Mouse (Mus musculus): ENCODE results near the gene Dnmt3l. TPM values are rescaled to one million over a fixed set of nuclear protein-coding genes. Genes with fewer than 3 reads are reported as not detected.
"Not testable (repeated sequence)": the region's sequence is repeated elsewhere in the genome, so short reads cannot be mapped to it uniquely, and the experiment has no call there.

The Dnmt3l gene
- total and polyA plus RNA-seq, 2 experiments = not detected

DNA sequence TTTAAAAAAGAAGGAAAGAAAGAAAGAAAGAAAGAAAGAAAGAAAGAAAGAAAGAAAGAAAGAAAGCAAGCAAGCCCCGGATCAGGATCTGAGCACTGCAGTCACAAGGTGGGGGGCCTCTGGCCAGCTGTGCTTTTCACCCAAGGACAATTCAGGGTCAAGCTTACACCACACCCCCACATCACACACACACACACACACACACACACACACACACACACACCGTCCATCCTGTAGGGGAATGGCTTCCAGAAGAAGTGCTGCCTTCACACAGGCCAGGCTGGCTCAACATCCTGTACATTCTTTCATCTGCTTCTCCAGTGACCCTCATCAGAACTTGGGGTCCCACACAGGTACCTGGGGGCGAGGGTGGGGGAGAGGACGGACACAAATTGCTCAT, 22.5 kb upstream of the Dnmt3l start:
- TF ChIP-seq POLR2A (IDR thresholded peaks at IDR 0.05; ENCODE audit: extremely low read depth, insufficient read depth, low read length) (no peak), CTCF (IDR thresholded peaks at IDR 0.05; ENCODE audit: low read depth, low read length) (no peak)
- no peak for DNase-seq (ENCODE audit: extremely low read depth, low read depth, low spot score)
- Histone ChIP-seq H3K27me3 (ENCODE audit: control insufficient read depth, insufficient read depth, low read length) (no peaks in the 10 kb centered on the region), H3K4me1 (ENCODE audit: control insufficient read depth, insufficient read depth, low read length) (0 out of 2 replicates have a peak, but pooled peaks cover 4% of the 10 kb centered on the region), H3K27ac (replicated peaks; ENCODE audit: insufficient read depth, low read depth, low read length) (no peak overlapping the region), H3K4me3 (ENCODE audit: insufficient read depth, low read depth, low read length) (no peak overlapping the region), H3K79me2 (ENCODE audit: control insufficient read depth, insufficient read depth, low read length) (no peaks in the 10 kb centered on the region), H3K36me3 (ENCODE audit: control insufficient read depth, insufficient read depth, low read length) (no peaks in the 10 kb centered on the region), H3K9ac (ENCODE audit: low read depth, low read length) (no peak overlapping the region)
- 75% methylated on average over 4 of the region's 4 CpGs for WGBS

DNA sequence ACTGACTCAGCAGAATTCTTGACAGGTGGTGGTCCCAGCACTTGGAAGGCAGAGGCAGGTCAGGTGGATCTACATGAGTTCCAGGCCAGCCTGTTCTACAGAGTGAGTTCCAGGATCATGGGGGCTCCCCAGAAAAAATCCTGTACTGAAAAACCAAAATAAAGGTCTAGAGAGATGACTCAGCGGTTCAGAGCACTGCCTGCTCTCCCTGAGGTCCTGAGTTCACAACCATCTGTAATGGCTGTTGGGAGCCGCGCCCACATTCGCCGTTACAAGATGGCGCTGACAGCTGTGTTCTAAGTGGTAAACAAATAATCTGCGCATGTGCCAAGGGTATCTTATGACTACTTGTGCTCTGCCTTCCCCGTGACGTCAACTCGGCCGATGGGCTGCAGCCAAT, 21.8 kb upstream of the Dnmt3l start:
- not testable (repeated sequence) for H3K4me3 ChIP-seq (ENCODE audit: insufficient read depth, low read depth, low read length); H3K79me2 ChIP-seq (ENCODE audit: control insufficient read depth, insufficient read depth, low read length); H3K9ac ChIP-seq (ENCODE audit: low read depth, low read length); H3K36me3 ChIP-seq (ENCODE audit: control insufficient read depth, insufficient read depth, low read length); H3K4me1 ChIP-seq (ENCODE audit: control insufficient read depth, insufficient read depth, low read length); DNase-seq (ENCODE audit: extremely low read depth, low read depth, low spot score); H3K27me3 ChIP-seq (ENCODE audit: control insufficient read depth, insufficient read depth, low read length); H3K27ac ChIP-seq (replicated peaks; ENCODE audit: insufficient read depth, low read depth, low read length)
- 98% methylated on average over 7 of the region's 11 CpGs for WGBS

DNA sequence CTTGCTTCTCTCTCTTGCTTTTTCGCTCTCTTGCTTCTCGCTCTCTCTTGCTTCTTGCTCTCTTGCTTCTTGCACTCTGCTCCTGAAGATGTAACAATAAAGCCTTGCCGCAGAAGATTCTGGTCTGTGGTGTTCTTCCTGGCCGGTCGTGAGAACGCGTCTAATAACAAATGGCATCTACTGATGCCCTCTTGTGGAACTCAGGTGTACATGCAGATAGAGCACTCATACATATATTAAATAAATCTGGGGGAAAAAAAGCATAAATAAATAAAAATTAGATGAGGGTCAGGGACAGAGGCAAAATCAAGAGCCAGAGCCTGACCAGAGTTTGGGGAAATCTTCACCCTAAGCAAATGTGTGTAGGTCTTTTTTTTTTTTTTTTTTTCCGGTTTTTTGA, 16.3 kb upstream of the Dnmt3l start:
- H3K4me3 ChIP-seq (ENCODE audit: insufficient read depth, low read depth, low read length); H3K27me3 ChIP-seq (ENCODE audit: control insufficient read depth, insufficient read depth, low read length); H3K27ac ChIP-seq (replicated peaks; ENCODE audit: insufficient read depth, low read depth, low read length); H3K9ac ChIP-seq (ENCODE audit: low read depth, low read length); H3K4me1 ChIP-seq (ENCODE audit: control insufficient read depth, insufficient read depth, low read length); H3K79me2 ChIP-seq (ENCODE audit: control insufficient read depth, insufficient read depth, low read length); H3K36me3 ChIP-seq (ENCODE audit: control insufficient read depth, insufficient read depth, low read length): not testable (repeated sequence)
- 62% methylated on average over 6 of the region's 8 CpGs for WGBS
- DNase-seq (ENCODE audit: extremely low read depth, low read depth, low spot score) = peak; percentile 25

DNA sequence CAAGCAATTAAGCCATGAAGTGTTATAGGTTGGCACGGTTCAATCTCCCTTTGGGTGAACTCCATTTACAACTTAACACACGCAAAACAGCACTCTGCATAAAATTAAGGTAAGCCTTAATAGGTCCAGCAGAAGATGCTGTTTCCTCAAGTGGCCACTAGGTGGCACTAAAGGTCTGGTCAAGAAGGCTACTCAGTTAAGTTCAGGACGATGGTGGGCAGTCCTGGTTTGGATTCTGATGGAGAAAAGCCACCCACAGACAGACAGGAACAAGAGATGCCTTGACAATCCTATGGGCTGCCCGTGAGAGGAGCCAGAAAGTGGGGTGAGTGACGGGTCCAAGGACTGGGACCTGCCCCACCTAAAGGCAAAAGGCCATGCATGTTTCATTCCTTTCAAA, 13.6 kb upstream of the Dnmt3l start:
- Histone ChIP-seq H3K79me2 (ENCODE audit: control insufficient read depth, insufficient read depth, low read length) (no peaks in the 10 kb centered on the region), H3K27me3 (ENCODE audit: control insufficient read depth, insufficient read depth, low read length) (no peaks in the 10 kb centered on the region), H3K4me3 (ENCODE audit: insufficient read depth, low read depth, low read length) (no peak overlapping the region), H3K9ac (ENCODE audit: low read depth, low read length) (no peak overlapping the region), H3K36me3 (ENCODE audit: control insufficient read depth, insufficient read depth, low read length) (no peaks in the 10 kb centered on the region), H3K4me1 (ENCODE audit: control insufficient read depth, insufficient read depth, low read length) (no peaks in the 10 kb centered on the region), H3K27ac (replicated peaks; ENCODE audit: insufficient read depth, low read depth, low read length) (no peak overlapping the region)
- peak; percentile 65 for DNase-seq (ENCODE audit: extremely low read depth, low read depth, low spot score)
- 4% methylated on average over 5 of the region's 5 CpGs for WGBS
- TF ChIP-seq CTCF (IDR thresholded peaks at IDR 0.05; ENCODE audit: low read depth, low read length) = peak; percentile 60
- no peak for TF ChIP-seq POLR2A (IDR thresholded peaks at IDR 0.05; ENCODE audit: extremely low read depth, insufficient read depth, low read length)

DNA sequence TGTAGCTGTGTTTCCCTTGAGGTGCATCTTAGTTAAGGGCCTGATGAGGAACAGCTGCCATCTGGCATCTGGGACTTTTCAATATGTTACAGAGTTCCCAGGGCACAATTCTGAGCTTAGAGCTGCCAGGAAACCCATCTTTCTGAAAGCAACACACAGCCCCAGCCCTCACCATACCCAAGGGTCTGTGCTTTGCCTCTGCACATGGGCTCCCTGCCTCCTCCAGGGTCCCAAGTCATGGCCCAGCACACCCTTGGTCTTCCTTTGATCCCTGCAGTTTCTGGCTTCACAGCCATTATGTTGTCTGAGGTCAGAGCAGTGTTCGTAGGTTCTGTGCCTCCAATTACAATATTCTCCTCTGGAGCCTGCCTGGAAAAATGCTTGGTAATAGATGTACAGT, 12.7 kb upstream of the Dnmt3l start:
- whole genome bisulfite sequencing = 92% methylated on average over 1 of the region's 1 CpGs
- Histone ChIP-seq H3K4me3 (ENCODE audit: insufficient read depth, low read depth, low read length) (no peak overlapping the region), H3K27ac (replicated peaks; ENCODE audit: insufficient read depth, low read depth, low read length) (no peak overlapping the region), H3K4me1 (ENCODE audit: control insufficient read depth, insufficient read depth, low read length) (no peaks in the 10 kb centered on the region), H3K9ac (ENCODE audit: low read depth, low read length) (no peak overlapping the region), H3K27me3 (ENCODE audit: control insufficient read depth, insufficient read depth, low read length) (no peaks in the 10 kb centered on the region), H3K36me3 (ENCODE audit: control insufficient read depth, insufficient read depth, low read length) (no peaks in the 10 kb centered on the region), H3K79me2 (ENCODE audit: control insufficient read depth, insufficient read depth, low read length) (no peaks in the 10 kb centered on the region)
- TF ChIP-seq POLR2A (IDR thresholded peaks at IDR 0.05; ENCODE audit: extremely low read depth, insufficient read depth, low read length) = no peak
- no peak for TF ChIP-seq CTCF (IDR thresholded peaks at IDR 0.05; ENCODE audit: low read depth, low read length)
- no peak for DNase-seq (ENCODE audit: extremely low read depth, low read depth, low spot score)

DNA sequence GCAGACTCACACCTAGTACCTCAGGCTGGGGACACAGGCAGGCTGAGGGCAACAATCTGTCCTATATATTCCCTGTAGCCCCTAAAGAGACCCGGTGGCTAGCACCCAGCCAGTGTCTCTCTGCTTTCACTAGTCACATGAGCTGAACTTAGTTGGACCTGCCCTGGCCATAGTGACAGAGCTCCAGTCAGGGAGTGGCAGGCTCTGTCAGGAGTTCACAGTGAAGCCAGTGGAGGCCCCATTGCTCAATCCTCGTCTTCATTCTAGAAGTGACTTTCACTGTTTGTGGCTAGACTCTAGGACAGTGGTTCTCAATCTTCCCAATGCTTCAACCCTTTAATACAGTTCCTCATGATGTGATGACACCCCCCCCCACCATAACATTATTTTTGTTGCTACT, 9.8 kb upstream of the Dnmt3l start:
- H3K4me1 ChIP-seq (ENCODE audit: control insufficient read depth, insufficient read depth, low read length) = no peaks in the 10 kb centered on the region
- H3K36me3 ChIP-seq (ENCODE audit: control insufficient read depth, insufficient read depth, low read length) = no peaks in the 10 kb centered on the region
- no peak overlapping the region for H3K27ac ChIP-seq (replicated peaks; ENCODE audit: insufficient read depth, low read depth, low read length)
- H3K79me2 ChIP-seq (ENCODE audit: control insufficient read depth, insufficient read depth, low read length) = no peaks in the 10 kb centered on the region
- TF ChIP-seq POLR2A (IDR thresholded peaks at IDR 0.05; ENCODE audit: extremely low read depth, insufficient read depth, low read length) (no peak), CTCF (IDR thresholded peaks at IDR 0.05; ENCODE audit: low read depth, low read length) (no peak)
- H3K9ac ChIP-seq (ENCODE audit: low read depth, low read length) = no peak overlapping the region
- DNase-seq (ENCODE audit: extremely low read depth, low read depth, low spot score) = no peak
- H3K4me3 ChIP-seq (ENCODE audit: insufficient read depth, low read depth, low read length) = no peak overlapping the region
- no peaks in the 10 kb centered on the region for H3K27me3 ChIP-seq (ENCODE audit: control insufficient read depth, insufficient read depth, low read length)
- WGBS = 47% methylated on average over 2 of the region's 2 CpGs

Data from liver, adult 2 months (tissue).